Mouse (Mus musculus): ENCODE measurements around the gene 2900026A02Rik.
A peak's percentile ranks its signal among the peaks of the same experiment; 100 is the strongest.

The 2900026A02Rik gene

DNA sequence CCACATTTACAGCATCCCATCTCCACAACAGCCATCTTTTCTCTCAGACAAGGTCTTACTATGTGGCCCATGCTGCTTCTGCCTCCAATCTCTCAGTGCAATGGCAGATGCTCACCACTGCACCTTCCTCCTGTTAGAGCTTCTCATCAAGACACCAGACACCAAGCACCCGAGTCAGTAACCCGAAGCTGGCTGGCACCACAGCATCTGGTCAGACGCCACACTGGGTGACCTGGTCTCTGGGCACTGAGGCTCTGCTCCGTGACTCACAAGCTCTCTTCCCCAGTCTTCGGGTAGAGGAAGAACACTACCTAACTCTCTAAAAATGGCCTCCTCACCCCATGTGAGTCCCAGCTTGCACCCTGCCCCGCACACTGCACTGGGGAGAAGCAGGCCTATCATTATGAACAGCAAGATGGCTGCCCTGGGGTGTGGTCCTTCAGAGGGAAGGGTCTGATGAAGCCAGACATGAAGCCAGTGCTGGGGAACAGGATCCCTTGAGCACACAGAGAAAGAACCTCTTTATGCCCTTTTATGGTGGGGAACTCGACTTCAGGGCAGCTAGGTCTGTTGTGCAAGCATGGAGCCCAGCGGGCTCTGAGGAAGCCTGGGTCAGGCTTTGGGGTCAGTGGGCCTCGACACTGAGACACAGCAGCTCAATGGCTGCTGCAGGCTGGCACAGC, 70.0 kb downstream of the 2900026A02Rik start:
- no peak for DNase-seq (ENCODE audit: low read depth, low spot score)

- DNase-seq (ENCODE audit: low read depth, low spot score), result no peak
These were observed 72.0 kb downstream of the 2900026A02Rik start for GRCm38 (mm10) chr5:113149052-113149451.

DNA sequence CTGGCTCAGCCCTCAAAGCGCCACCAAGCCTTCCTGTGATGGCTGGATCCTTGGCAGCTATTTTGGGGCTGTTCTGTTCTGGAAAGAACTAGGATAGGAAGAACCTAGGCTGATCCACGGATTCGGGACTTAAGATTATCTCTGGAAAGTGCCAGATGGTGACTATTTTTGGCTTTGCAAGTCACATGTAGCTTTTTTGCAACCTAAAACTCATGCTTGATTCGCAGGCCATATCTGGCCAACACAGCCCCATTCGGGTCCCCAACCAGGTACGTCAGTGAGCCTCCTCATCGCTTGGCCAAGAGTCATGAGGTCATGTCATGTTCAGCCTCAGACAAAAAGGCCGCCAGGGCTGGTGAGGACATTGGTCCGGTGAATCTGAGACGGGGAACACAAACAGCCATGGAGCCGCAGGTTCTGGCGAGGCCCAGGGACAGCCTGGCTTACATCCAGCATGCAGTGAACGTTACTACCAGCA, 73.0 kb downstream of the 2900026A02Rik start:
- DNase-seq (ENCODE audit: low read depth, low spot score), result no peak

GRCm38 (mm10) chr5:113146656-113147055, 74.4 kb downstream of the 2900026A02Rik start:
- no peak for DNase-seq (ENCODE audit: low read depth, low spot score)

DNA sequence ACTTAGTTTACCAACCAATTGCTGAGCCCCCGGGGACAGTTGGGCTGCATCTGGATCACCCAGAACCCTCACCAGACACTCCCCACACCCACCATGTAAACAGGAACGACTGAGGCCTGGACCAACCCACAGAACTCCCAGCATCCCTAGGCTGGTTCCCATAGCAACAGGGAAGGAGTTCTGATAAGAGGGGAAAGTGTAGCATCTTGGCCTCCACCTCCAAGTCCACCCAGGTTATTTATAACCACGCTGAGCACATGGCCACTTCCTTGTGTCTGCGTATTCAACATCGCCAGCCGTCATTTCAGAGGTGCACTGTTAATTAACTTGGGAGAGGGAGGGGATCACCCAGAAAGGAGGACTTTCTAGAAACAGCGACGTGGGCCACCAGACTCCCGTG, 75.9 kb downstream of the 2900026A02Rik start:
- DNase-seq (ENCODE audit: low read depth, low spot score), result no peak

DNA sequence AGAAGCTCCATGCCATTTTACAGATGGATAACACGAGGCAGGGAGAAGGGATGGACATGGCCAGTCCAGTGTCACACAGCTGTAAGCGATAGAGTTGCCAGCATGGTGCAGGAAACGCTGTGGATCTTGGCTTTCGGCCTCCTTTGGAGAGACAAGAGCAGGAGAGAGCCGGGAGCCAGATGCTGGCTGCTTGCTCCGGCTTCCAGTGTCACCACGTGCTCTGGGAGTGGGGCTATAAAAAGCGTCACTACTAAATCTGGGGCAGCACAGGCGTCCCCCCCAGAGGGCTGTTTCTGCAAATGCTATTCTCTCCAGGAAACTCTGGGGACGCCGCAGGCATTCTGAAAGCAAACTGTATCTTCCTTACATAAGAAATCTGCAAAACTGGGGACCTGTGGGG, 78.5 kb downstream of the 2900026A02Rik start:
- no peak for DNase-seq (ENCODE audit: low read depth, low spot score)

DNA sequence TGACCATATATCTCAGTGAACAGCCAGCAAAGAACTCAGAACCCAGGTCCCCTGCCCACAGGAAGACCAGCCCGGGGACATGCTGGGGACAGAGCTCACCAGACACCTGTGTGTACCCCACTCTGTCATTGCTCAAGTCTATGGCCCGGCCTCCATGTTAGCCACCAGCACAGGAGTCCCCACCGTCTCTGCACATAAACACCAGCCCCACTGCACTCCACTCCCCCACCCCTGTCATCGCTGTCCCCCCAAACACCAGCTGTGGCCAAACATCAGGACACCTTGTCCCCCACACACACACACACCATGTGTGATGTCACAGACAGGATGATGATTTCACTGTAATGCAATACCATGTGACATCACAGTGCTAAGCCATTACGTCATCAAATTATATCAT, 79.0 kb downstream of the 2900026A02Rik start:
- DNase-seq (ENCODE audit: low read depth, low spot score), result no peak

- peak; percentile 46 for DNase-seq (ENCODE audit: low read depth, low spot score)
These were observed 80.2 kb downstream of the 2900026A02Rik start for GRCm38 (mm10) chr5:113140872-113141271.

DNA sequence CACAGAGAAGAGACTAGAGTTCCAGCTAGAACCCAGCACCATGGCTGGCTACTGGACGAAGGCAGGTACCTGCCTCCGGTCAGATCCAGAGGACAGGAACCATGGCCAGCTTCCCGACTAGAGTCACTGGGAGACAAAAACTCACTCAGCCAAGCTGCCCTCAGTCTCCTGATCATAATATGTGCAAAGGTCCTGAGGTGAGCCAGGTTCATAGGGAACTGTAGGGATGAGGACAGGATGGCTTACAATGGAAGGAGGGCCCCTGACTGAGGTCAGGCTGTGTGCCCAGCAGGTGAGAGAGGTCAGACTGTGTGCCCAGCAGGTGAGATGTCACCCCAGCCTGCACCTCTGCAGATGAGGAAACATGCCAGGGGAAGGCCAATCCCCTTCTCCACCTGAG, 81.0 kb downstream of the 2900026A02Rik start:
- DNase-seq (ENCODE audit: low read depth, low spot score), result no peak

- DNase-seq (ENCODE audit: low read depth, low spot score), result no peak
These were observed 81.8 kb downstream of the 2900026A02Rik start for GRCm38 (mm10) chr5:113139064-113139726.

- no peak for DNase-seq (ENCODE audit: low read depth, low spot score)
These were observed 82.5 kb downstream of the 2900026A02Rik start for GRCm38 (mm10) chr5:113138319-113139063.

- DNase-seq (ENCODE audit: low read depth, low spot score), result no peak
These were observed 83.2 kb downstream of the 2900026A02Rik start for GRCm38 (mm10) chr5:113137691-113138318.

DNA sequence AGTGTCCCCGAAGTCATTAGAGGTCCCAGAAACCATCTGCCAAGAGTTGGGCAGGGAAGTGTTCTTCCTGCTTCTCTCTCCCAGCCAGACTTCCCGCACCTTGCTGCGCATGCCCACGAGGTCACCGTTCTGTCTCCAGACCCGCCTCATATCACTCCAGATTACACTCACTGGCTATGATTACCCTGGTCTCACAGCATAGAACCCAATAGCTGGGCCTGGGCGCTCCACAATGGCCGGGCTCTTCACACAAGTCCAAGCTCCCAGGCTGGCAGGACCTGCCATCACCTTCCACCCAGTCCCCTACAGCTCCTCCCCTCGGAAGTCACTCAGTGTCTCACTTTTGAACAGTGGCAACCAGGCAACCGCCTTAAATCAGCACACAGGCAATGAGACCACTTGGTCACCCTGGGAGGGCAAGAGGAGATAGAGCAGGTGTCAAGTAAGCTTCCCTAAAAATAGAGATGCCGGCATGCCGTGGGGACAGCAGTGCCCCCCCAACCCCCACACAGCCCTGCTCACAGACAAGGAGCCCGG, 84.0 kb downstream of the 2900026A02Rik start:
- no peak for DNase-seq (ENCODE audit: low read depth, low spot score)

DNA sequence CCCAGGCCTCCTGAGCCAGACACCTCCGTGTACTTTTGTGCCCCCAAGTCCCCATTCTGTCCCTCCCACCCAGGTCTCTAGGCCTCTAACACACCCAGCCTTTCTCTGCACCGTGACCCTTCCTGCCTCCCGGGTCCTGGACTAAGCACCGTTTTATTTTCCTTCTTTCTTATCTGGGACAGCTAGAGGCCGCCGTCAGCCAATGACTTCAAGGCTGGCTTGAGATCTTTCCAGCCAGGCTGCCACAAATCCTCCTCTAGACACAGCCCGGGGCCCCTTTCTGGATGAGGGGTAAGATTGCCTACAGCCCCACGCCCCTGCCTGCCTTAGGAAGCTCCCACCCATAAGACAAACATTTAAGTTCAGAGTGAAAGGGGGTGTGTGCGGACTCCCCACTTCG, 85.5 kb downstream of the 2900026A02Rik start:
- DNase-seq (ENCODE audit: low read depth, low spot score), result no peak

GRCm38 (mm10) chr5:113133722-113134710, 87.0 kb downstream of the 2900026A02Rik start:
- no peak for DNase-seq (ENCODE audit: low read depth, low spot score)

- DNase-seq (ENCODE audit: low read depth, low spot score), result no peak
These were observed 88.0 kb downstream of the 2900026A02Rik start for GRCm38 (mm10) chr5:113133080-113133491.

- no peak for DNase-seq (ENCODE audit: low read depth, low spot score)
These were observed 88.4 kb downstream of the 2900026A02Rik start for GRCm38 (mm10) chr5:113132635-113133041.

GRCm38 (mm10) chr5:113128426-113128825, 92.6 kb downstream of the 2900026A02Rik start:
- no peak for DNase-seq (ENCODE audit: low read depth, low spot score)

DNA sequence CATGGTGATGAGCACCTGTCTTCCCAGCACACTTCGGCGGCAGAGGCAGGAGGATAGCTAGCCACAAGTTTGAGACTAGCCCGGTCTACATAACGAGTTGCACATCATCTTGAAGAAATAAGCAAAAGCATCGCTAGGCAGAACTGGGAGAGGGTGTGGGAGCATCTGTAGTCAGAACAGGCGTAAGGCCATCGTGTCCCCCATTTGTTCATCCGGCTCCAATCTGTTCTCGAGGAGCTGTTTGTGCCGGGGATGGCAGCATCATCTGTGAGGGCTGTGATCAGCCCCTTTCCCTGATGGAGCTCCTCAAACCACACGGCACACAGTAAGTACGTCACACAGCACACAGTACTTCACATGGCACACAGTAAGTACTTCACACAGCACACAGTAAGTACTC, 94.6 kb downstream of the 2900026A02Rik start:
- DNase-seq (ENCODE audit: low read depth, low spot score), result no peak

GRCm38 (mm10) chr5:113123693-113124092, 97.3 kb downstream of the 2900026A02Rik start:
- no peak for DNase-seq (ENCODE audit: low read depth, low spot score)

Data from R1 (cell line).